Mouse (Mus musculus): ENCODE data around the gene Efs.

GRCm38 (mm10) chr14:54958503-54958902 is 32.6 kb upstream of the Efs start:
- TF ChIP-seq GATA1 (IDR thresholded peaks at IDR 0.05; ENCODE audit: borderline replicate concordance, low read length), result no peak
- no peak for TF ChIP-seq FLI1 (IDR thresholded peaks at IDR 0.05; ENCODE audit: low read length)
